Mouse (Mus musculus) embryonic facial prominence, embryonic 12.5 days (tissue): Measurements from ENCODE around the gene Hbq1a. TPM values are rescaled to one million over a fixed set of nuclear protein-coding genes. Genes with fewer than 3 reads are reported as not detected.

Experiments
- polyA plus RNA-seq: library from polyadenylated mRNA; unstranded; fragments of >200 nt; fragmentation: Nextera tagmentation; extraction: Ambion mirVana; gene quantifications from 2 replicates; pipeline ENCODE4 v1.2.1, GENCODE M21; 2016

Hbq1a gene
- polyA plus RNA-seq, 1 experiment from 2014 or later: not detected

Other genes starting within 250 kb of the Hbq1a start
- not detected in 2 replicates for gene Il9r, start 99.8 kb upstream of the Hbq1a start, polyA plus RNA-seq
- 69.3 and 71.1 TPM in 2 replicates for gene Snrnp25, start 94.7 kb upstream of the Hbq1a start, polyA plus RNA-seq
- 46.5 and 49.8 TPM in 2 replicates for gene Rhbdf1, start 77.8 kb upstream of the Hbq1a start, polyA plus RNA-seq
- gene Mpg, start 73.6 kb upstream of the Hbq1a start, polyA plus RNA-seq: 36.0 and 36.5 TPM in 2 replicates
- gene Nprl3, start 32.4 kb upstream of the Hbq1a start, polyA plus RNA-seq: 47.9 and 48.2 TPM in 2 replicates
- gene Hba-x, start 23.7 kb upstream of the Hbq1a start, polyA plus RNA-seq: 1,599 and 1,804 TPM in 2 replicates
- gene Hba-a1, start 16.6 kb upstream of the Hbq1a start, polyA plus RNA-seq: 3,181 and 3,391 TPM in 2 replicates
- gene Hbq1b, start 13.1 kb upstream of the Hbq1a start, polyA plus RNA-seq: 2.5 and 4.6 TPM in 2 replicates
- gene Hba-a2, start 3.6 kb upstream of the Hbq1a start, polyA plus RNA-seq: 6,828 and 7,450 TPM in 2 replicates
- gene Sh3pxd2b, start 47.8 kb downstream of the Hbq1a start, polyA plus RNA-seq: 28.8 and 30.6 TPM in 2 replicates
- gene Ubtd2, start 155.3 kb downstream of the Hbq1a start, polyA plus RNA-seq: 93.7 and 96.7 TPM in 2 replicates
- 0.32 and 0.36 TPM in 2 replicates for gene Efcab9, start 232.0 kb downstream of the Hbq1a start, polyA plus RNA-seq
- 3.1 and 3.2 TPM in 2 replicates for gene Stk10, start 233.2 kb downstream of the Hbq1a start, polyA plus RNA-seq